In the genomic region with DNA sequence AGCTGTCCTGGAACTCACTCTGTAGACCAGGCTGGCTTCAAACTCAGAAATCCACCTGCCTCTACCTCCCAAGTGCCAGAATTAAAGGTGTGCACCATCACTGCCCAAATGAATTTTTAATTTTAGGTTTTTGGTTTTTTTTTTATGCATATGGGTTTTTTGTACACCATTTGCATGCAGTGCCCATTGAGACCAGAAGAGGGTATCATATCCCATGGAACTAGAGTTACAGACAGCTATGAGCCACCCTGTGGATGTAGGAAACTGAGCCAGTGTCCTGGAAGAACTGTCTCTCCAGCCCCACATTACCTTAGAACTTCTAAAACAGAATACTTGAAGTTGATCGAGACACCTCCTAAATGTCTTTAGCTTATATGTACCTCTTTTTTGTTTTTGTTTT, we compare ENCODE assay signal across 10 mouse cellular contexts. TPM values are rescaled to one million over a fixed set of nuclear protein-coding genes. Genes with fewer than 3 reads are reported as not detected.
DNase-seq lines count a peak whose midpoint lies in the region; ATAC-seq and TF ChIP-seq lines count a peak whose summit lies in the region.
"Had no signal": no experiment of that assay in that cellular context is flagged by ENCODE, and none has a peak within 500 bp of the region (broad histone marks: within the 10 kb centered on the region; RNA-seq: fewer than 3 reads in every experiment).

No protein-coding gene starts in this region.

- H3K4me3 ChIP-seq in embryonic facial prominence, embryonic 11.5 days (ENCODE audit: low read depth, low read length) = no peak overlapping the region
- H3K4me3 ChIP-seq in embryonic facial prominence, embryonic 10.5 days = no peak overlapping the region
- no peak overlapping the region for H3K4me3 ChIP-seq in liver, embryonic 14.5 days (ENCODE audit: insufficient read depth in 1 of 2, low read depth in 2 of 2, low read length in 2 of 2)
- H3K4me3 ChIP-seq: heart, embryonic 13.5 days; myocyte had no signal

- no peak overlapping the region for H3K9ac ChIP-seq in embryonic facial prominence, embryonic 11.5 days (replicated peaks; ENCODE audit: low read length)
- H3K9ac ChIP-seq in liver, embryonic 14.5 days (replicated peaks) = no peak overlapping the region
- H3K9ac ChIP-seq: heart, embryonic 13.5 days had no signal

- TF ChIP-seq EP300 in liver, embryonic 14.5 days (IDR thresholded peaks at IDR 0.05; ENCODE audit: low read depth) = no peak

- no peaks in the 10 kb centered on the region for H3K36me3 ChIP-seq in embryonic facial prominence, embryonic 11.5 days (replicated peaks; ENCODE audit: control insufficient read depth, insufficient read depth, low read depth, low read length)
- peaks cover 82% of the 10 kb centered on the region for H3K36me3 ChIP-seq in embryonic facial prominence, embryonic 10.5 days (replicated peaks)
- no peaks in the 10 kb centered on the region for H3K36me3 ChIP-seq in liver, embryonic 14.5 days (replicated peaks; ENCODE audit: control insufficient read depth, insufficient read depth, low read depth)

- WGBS in embryonic facial prominence, embryonic 11.5 days = 82% methylated on average over 1 of the region's 1 CpGs
- 92% methylated on average over 1 of the region's 1 CpGs for whole genome bisulfite sequencing in embryonic facial prominence, embryonic 10.5 days
- WGBS in liver, embryonic 14.5 days (ENCODE audit: insufficient replicate concordance) = 65% methylated on average over 1 of the region's 1 CpGs

- H3K4me1 ChIP-seq in embryonic facial prominence, embryonic 11.5 days (ENCODE audit: control insufficient read depth, insufficient read depth, low read length) = no peaks in the 10 kb centered on the region
- H3K4me1 ChIP-seq in embryonic facial prominence, embryonic 10.5 days = no peaks in the 10 kb centered on the region
- no peaks in the 10 kb centered on the region for H3K4me1 ChIP-seq in liver, embryonic 14.5 days (replicated peaks; ENCODE audit: control insufficient read depth in 2 of 2, insufficient read depth in 2 of 2, low read length in 1 of 2)

- H3K9me3 ChIP-seq in embryonic facial prominence, embryonic 11.5 days (replicated peaks; ENCODE audit: control insufficient read depth, low read length) = no peaks in the 10 kb centered on the region
- no peaks in the 10 kb centered on the region for H3K9me3 ChIP-seq in embryonic facial prominence, embryonic 10.5 days
- H3K9me3 ChIP-seq in liver, embryonic 14.5 days (ENCODE audit: control insufficient read depth, low read length) = no peaks in the 10 kb centered on the region
- H3K9me3 ChIP-seq: heart, embryonic 13.5 days had no signal

- DNase-seq in embryonic facial prominence, embryonic 11.5 days (ENCODE audit: low spot score) = peak; percentile 16
- DNase-seq in embryonic facial prominence, embryonic 10.5 days (ENCODE audit: low spot score) = no peak
- DNase-seq in liver, embryonic 14.5 days (ENCODE audit: low read depth in 3 of 3, low spot score in 3 of 3) = no peak
- DNase-seq in liver = no peak
- peak; percentile 34 for DNase-seq in R1 (ENCODE audit: low read depth, low spot score)
- peak; percentile 37 for DNase-seq in naive thymus-derived CD4-positive, alpha-beta T cell, adult 2 months (ENCODE audit: low read depth)
- no peak for DNase-seq in spleen, postnatal 4 days (ENCODE audit: low spot score in 2 of 2)
- no peak for DNase-seq in spleen, adult 12 weeks (ENCODE audit: low spot score)

- no peak overlapping the region for H3K4me2 ChIP-seq in embryonic facial prominence, embryonic 11.5 days (ENCODE audit: low read depth, low read length)
- H3K4me2 ChIP-seq in liver, embryonic 14.5 days (ENCODE audit: low read depth) = no peak overlapping the region
- H3K4me2 ChIP-seq: heart, embryonic 13.5 days had no signal

- TF ChIP-seq CTCF in liver, embryonic 14.5 days (IDR thresholded peaks at IDR 0.05; ENCODE audit: low read depth) = peak; percentile 38; the same call in 1 of the 2 replicates

- no peaks in the 10 kb centered on the region for H3K27me3 ChIP-seq in embryonic facial prominence, embryonic 11.5 days (ENCODE audit: control insufficient read depth, insufficient read depth, low read length)
- H3K27me3 ChIP-seq in embryonic facial prominence, embryonic 10.5 days (replicated peaks; ENCODE audit: low read depth, poor library complexity, severe bottlenecking) = no peaks in the 10 kb centered on the region
- no peaks in the 10 kb centered on the region for H3K27me3 ChIP-seq in liver, embryonic 14.5 days (ENCODE audit: control insufficient read depth, insufficient read depth, low read length)
- H3K27me3 ChIP-seq: heart, embryonic 13.5 days had no signal

- H3K27ac ChIP-seq in embryonic facial prominence, embryonic 11.5 days (replicated peaks; ENCODE audit: low read depth, low read length) = no peak overlapping the region
- H3K27ac ChIP-seq in embryonic facial prominence, embryonic 10.5 days (replicated peaks) = no peak overlapping the region
- no peak overlapping the region for H3K27ac ChIP-seq in liver, embryonic 14.5 days
- H3K27ac ChIP-seq: heart, embryonic 13.5 days had no signal

- no peak for ATAC-seq in embryonic facial prominence, embryonic 11.5 days (replicated peaks; ENCODE audit: insufficient number of reproducible peaks, low FRiP score, low TSS enrichment, low read depth)
- no peak for ATAC-seq in liver, embryonic 14.5 days (ENCODE audit: insufficient read depth)

RNA-seq across cellular contexts. Expression of a gene that starts 16.5 kb away (rescaled TPM):
- 38.9 and 43.4 TPM in 2 replicates for polyA plus RNA-seq in embryonic facial prominence, embryonic 11.5 days (2014; fragmentation: Nextera tagmentation; extraction: Ambion mirVana)
- polyA plus RNA-seq in embryonic facial prominence, embryonic 10.5 days (2016; fragmentation: Nextera tagmentation; extraction: Ambion mirVana) = 62.1 and 66.3 TPM in 2 replicates
- 10.4 and 12.9 TPM in 2 replicates for polyA plus RNA-seq in liver, embryonic 14.5 days (2012; rRNA removed)
- 13.5 and 14.4 TPM in 2 replicates for polyA plus RNA-seq in liver, embryonic 14.5 days (2014; fragmentation: Nextera tagmentation; extraction: Ambion mirVana)

RNA-seq across cellular contexts. Expression of a gene that starts 54.2 kb away (rescaled TPM):
- polyA plus RNA-seq in embryonic facial prominence, embryonic 11.5 days (2014; fragmentation: Nextera tagmentation; extraction: Ambion mirVana) = 22.6 and 24.0 TPM in 2 replicates
- polyA plus RNA-seq in embryonic facial prominence, embryonic 10.5 days (2016; fragmentation: Nextera tagmentation; extraction: Ambion mirVana) = 30.7 and 37.1 TPM in 2 replicates
- 6.3 and 7.1 TPM in 2 replicates for polyA plus RNA-seq in liver, embryonic 14.5 days (2012; rRNA removed)
- 8.2 and 10.0 TPM in 2 replicates for polyA plus RNA-seq in liver, embryonic 14.5 days (2014; fragmentation: Nextera tagmentation; extraction: Ambion mirVana)

Comparison
In these comparisons a context has a peak if more than half of its experiments do, and no peak if none do; other contexts are left out.
1. DNase-seq: peak in embryonic facial prominence, embryonic 11.5 days (single experiment), R1 (single experiment) and naive thymus-derived CD4-positive, alpha-beta T cell, adult 2 months (single experiment); none in embryonic facial prominence, embryonic 10.5 days (single experiment), liver, embryonic 14.5 days (0 of 3), liver (single experiment), spleen, postnatal 4 days (0 of 2) and spleen, adult 12 weeks (single experiment).